Mouse (Mus musculus) gastrocnemius, adult 2 months (tissue): ENCODE measurements around the gene Snn. TPM values are rescaled to one million over a fixed set of nuclear protein-coding genes. Genes with fewer than 3 reads are reported as not detected.

Experiments
- DNase-seq: peaks from one replicate; pipeline ENCODE4 v3.0.0; 2022
- H3K27ac ChIP-seq: fragments of 200-600 bp; 2 replicates; pipeline ENCODE4 v1.8.1; 2022; ENCODE audit warnings: mild to moderate bottlenecking
- H3K4me3 ChIP-seq: fragments of 200-600 bp; 2 replicates; pipeline ENCODE4 v1.8.1; 2022; ENCODE audit warnings: mild to moderate bottlenecking, moderate library complexity
- CTCF ChIP-seq: fragments of 200-600 bp; IDR thresholded peaks from 2 replicates; pipeline ENCODE4 v1.8.1; 2022; ENCODE audit warnings: antibody characterized with exemption, mild to moderate bottlenecking, moderate library complexity
- intact Hi-C: fragments of 180-260 bp; cut with DNase I; formaldehyde crosslinking; loops from one replicate; pipeline ENCODE4 v1.15.1; 2025
- total RNA-seq, 2 experiments: library from RNA; stranded (reverse); gene quantifications; 2 replicates each; pipeline ENCODE4 v1.2.3; 2021

Snn gene
- total RNA-seq, 2 experiments from 2014 or later, result 2.7 to 3.1 TPM

- no peak for TF ChIP-seq CTCF
- DNase-seq, result no peak
- no peak overlapping the region for H3K27ac ChIP-seq
- intact Hi-C loops, result no loop called here
- H3K4me3 ChIP-seq, result no peak overlapping the region
Measured at GRCm38 (mm10) chr16:11093717-11094386, 33.1 kb downstream of the Snn start.

GRCm38 (mm10) chr16:11097301-11097700, 36.6 kb downstream of the Snn start:
- TF ChIP-seq CTCF, result no peak
- DNase-seq, result no peak
- intact Hi-C loops, result no loop called here
- Histone ChIP-seq H3K27ac (no peak overlapping the region), H3K4me3 (no peak overlapping the region)

DNA sequence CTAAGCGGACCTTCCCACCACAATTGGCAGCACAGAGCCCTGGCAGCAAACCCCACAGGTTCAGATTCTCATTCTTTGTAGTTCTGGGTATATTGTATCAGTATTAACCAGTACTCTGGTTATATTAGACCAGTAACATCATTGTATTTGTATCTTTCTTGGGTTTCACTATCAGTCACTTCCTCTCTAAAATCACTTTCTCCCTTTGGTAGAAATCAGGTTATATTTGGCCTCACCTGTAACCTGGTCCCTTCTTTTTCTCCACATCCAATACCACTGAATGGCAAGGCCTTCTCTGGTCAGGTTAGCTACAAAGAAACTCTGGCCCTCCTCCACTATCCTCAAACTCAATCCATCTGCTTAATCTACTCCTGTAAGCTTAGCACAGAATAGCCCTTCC, 44.2 kb downstream of the Snn start:
- no peak for TF ChIP-seq CTCF
- DNase-seq, result no peak
- Histone ChIP-seq H3K4me3 (no peak overlapping the region), H3K27ac (no peak overlapping the region)
- intact Hi-C loops, result no loop called here

DNA sequence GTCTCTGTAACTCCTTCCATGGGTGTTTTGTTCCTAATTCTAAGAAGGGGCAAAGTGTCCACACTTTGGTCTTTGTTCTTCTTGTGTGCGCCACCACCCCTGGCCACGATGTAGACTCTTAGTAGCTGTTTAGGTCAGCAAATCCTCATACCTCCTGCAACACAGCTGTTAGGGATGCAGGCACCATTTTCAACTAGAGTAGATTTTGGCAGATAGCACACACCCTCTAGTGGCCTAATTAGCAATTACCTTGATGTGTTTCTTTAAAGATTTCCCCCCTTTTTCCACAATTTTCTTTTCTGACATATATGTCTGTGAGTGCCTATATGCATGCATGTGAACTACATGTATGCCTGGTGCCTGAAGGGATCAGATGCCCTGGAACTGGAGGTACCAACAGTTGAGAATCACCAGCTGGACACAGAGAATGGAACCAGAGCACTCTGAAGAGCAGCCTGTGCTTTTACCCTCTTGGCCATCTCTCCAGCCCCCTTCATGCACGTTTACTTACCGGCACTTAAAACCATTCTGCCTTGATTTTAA, 48.5 kb downstream of the Snn start:
- peak; percentile 71 for TF ChIP-seq CTCF
- H3K4me3 ChIP-seq, result no peak overlapping the region
- no peak for DNase-seq
- no peak overlapping the region for H3K27ac ChIP-seq
- intact Hi-C loops, result loop anchor here (2.0 kb wide), 1 partner anchor 72 kb away; no protein-coding TSS in a partner anchor

DNA sequence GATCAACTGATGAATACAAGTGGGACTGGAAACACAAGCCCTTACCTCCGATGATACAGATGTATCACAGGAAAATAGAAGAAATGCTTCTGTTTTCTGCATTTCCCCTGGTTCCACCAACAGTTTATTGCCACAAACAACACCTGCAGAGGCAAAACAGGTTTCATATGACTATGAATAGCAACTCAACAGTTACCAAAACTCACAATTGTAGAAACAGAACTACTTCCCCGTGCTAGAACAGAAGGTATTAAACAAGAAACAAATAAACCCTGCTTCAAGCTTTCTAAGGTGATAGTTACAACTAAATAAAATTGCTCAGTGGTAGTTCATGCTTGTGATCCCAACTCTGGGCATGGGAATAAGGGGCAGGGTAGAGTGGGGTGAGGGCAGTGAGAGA, 61.9 kb downstream of the Snn start:
- Histone ChIP-seq H3K27ac (no peak overlapping the region), H3K4me3 (no peak overlapping the region)
- TF ChIP-seq CTCF, result no peak
- intact Hi-C loops, result no loop called here
- no peak for DNase-seq

- no peak for DNase-seq
- intact Hi-C loops, result no loop called here
- no peak for TF ChIP-seq CTCF
- no peak overlapping the region for H3K27ac ChIP-seq
- no peak overlapping the region for H3K4me3 ChIP-seq
Measured at GRCm38 (mm10) chr16:11124110-11124509, 63.4 kb downstream of the Snn start.

Other genes with a start within 250 kb of the Snn start
- gene Gm11172, start 248.0 kb upstream of the Snn start, total RNA-seq, result not detected
- gene Rmi2, start 225.9 kb upstream of the Snn start, total RNA-seq, result 1 to 10 TPM; 1.2 to 1.9 TPM
- gene Litaf, start 5.2 kb downstream of the Snn start, total RNA-seq, result 1 to 10 TPM; 4.8 to 9.3 TPM
- gene Txndc11, start 73.7 kb downstream of the Snn start, total RNA-seq, result 1 to 10 TPM; 8.1 to 8.3 TPM
- gene Zc3h7a, start 115.4 kb downstream of the Snn start, total RNA-seq, result 10 to 100 TPM; 17.0 to 20.0 TPM
- gene Rsl1d1, start 142.4 kb downstream of the Snn start, total RNA-seq, result 10 to 100 TPM; 42.5 to 51.0 TPM
- 10 to 100 TPM; 59.2 to 62.2 TPM for gene Gspt1, start 193.4 kb downstream of the Snn start, total RNA-seq